Mouse (Mus musculus) ES-Bruce4 (cell line): ENCODE measurements at regions not wholly inside any gene's neighbourhood (a gene's known extent, or its start where the extent isn't known, plus 50 kb on each side); places are given as distances from the start of the nearest gene placed in this dataset.

Source experiments
- CTCF ChIP-seq: IDR thresholded peaks from one replicate; pipeline ENCODE4 v1.8.1; 2011; ENCODE audit warnings: low read depth, low read length
- EP300 ChIP-seq: IDR thresholded peaks from 2 replicates; pipeline ENCODE4 v1.6.1; 2011; ENCODE audit warnings: low read depth, low read length; ENCODE audit not compliant: insufficient read depth
- POLR2A ChIP-seq: IDR thresholded peaks from one replicate; pipeline ENCODE4 v1.8.1; 2011; ENCODE audit warnings: low read length; ENCODE audit not compliant: insufficient read depth

GRCm38 (mm10) chr10:92330150-92330549, 392.1 kb downstream of the Nedd1 start:
- TF ChIP-seq POLR2A (no peak), CTCF (no peak), EP300 (no peak)
